Mouse (Mus musculus) CH12.LX (cell line): ENCODE measurements around the gene Gm44596.

Source experiments
- CTCF ChIP-seq, 2 experiments: IDR thresholded peaks in 1 of 2; conservative IDR thresholded peaks in 1 of 2; 2 replicates each; pipeline ENCODE4 v1.5.1; 2011 to 2012; ENCODE audit warnings: low read depth in 2 of 2, low read length in 2 of 2, improper control_type of control experiment in 1 of 2, inconsistent platforms in 1 of 2, mild to moderate bottlenecking in 1 of 2, moderate library complexity in 1 of 2
- ETS1 ChIP-seq: conservative IDR thresholded peaks from 2 replicates; pipeline ENCODE4 v1.6.1; 2012; ENCODE audit warnings: low read depth, mild to moderate bottlenecking, inconsistent platforms, low read length, improper control_type of control experiment, moderate library complexity
- MAFK ChIP-seq: IDR thresholded peaks from 2 replicates; pipeline ENCODE4 v1.6.1; 2011; ENCODE audit warnings: low read length, improper control_type of control experiment; ENCODE audit not compliant: insufficient replicate concordance
- MXI1 ChIP-seq: IDR thresholded peaks from 2 replicates; pipeline ENCODE4 v1.6.1; 2011; ENCODE audit warnings: mild to moderate bottlenecking, low read depth, low read length, improper control_type of control experiment
- ZC3H11A ChIP-seq: IDR thresholded peaks from 2 replicates; pipeline ENCODE4 v1.6.1; 2012; ENCODE audit warnings: low read depth, mild to moderate bottlenecking, inconsistent platforms, low read length, improper control_type of control experiment

DNA sequence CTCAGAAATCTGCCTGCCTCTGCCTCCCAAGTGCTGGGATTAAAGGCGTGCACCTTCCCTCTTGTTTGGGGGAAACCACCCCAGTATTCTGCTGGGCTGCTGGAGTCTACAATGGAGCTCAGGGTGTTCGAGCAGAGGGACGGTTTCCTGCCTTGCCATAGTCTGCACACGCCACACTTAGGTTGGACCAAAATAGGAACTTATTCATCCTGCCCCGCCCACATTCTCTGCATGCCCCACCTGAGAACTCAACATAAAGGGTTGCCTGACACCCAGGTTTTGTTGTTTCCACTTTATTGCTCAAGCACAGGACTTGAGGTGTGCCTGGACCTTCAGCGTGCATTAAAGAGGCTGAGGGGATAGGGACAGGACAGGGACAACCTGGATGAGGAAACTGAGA is 54.5 kb downstream of the Gm44596 start:
- TF ChIP-seq ETS1 = no peak
- no peak for TF ChIP-seq MXI1
- TF ChIP-seq CTCF (conservative IDR thresholded peaks at IDR 0.05 in 1 of 2, IDR thresholded peaks at IDR 0.05 in 1 of 2; ENCODE audit: low read depth in 2 of 2, low read length in 2 of 2) = no peak
- TF ChIP-seq MAFK = no peak
- TF ChIP-seq ZC3H11A = no peak
